Mouse (Mus musculus) megakaryocyte, embryonic 14.5 days (primary cell): ENCODE measurements around the gene Spdef.

Experiments
- FLI1 ChIP-seq: IDR thresholded peaks from 2 replicates; pipeline ENCODE4 v1.6.1; 2012; ENCODE audit warnings: low read length, inconsistent platforms, mixed read lengths
- GATA1 ChIP-seq: IDR thresholded peaks from 3 replicates; pipeline ENCODE4 v1.6.1; 2012; ENCODE audit warnings: mixed read lengths, low read length, inconsistent platforms, borderline replicate concordance

- TF ChIP-seq FLI1 (no peak), GATA1 (no peak)
Observed at GRCm38 (mm10) chr17:27768817-27769542, 40.2 kb upstream of the Spdef start.
